Mouse (Mus musculus): ENCODE measurements around the gene Tmem87a.

Tmem87a gene

GRCm38 (mm10) chr2:120403986-120404822, at the start of gene Tmem87a:
TSS of gene Tmem87a (minus strand) at chr2:120404113.
- peak; percentile 95 for DNase-seq

GRCm38 (mm10) chr2:120452600-120452999, 48.7 kb upstream of the Tmem87a start:
- no peak for DNase-seq

GRCm38 (mm10) chr2:120450724-120451123, 46.8 kb upstream of the Tmem87a start:
- DNase-seq: no peak

- peak; percentile 23 for DNase-seq
Measured at GRCm38 (mm10) chr2:120447306-120447705, 43.4 kb upstream of the Tmem87a start.

GRCm38 (mm10) chr2:120446373-120446772, 42.5 kb upstream of the Tmem87a start:
- peak; percentile 74 for DNase-seq

- DNase-seq: no peak
Measured at GRCm38 (mm10) chr2:120444486-120444885, 40.6 kb upstream of the Tmem87a start.

- no peak for DNase-seq
Measured at GRCm38 (mm10) chr2:120424386-120424785, 20.5 kb upstream of the Tmem87a start.

GRCm38 (mm10) chr2:120414738-120415414, 11.0 kb upstream of the Tmem87a start:
- DNase-seq: no peak

GRCm38 (mm10) chr2:120414113-120414512, 10.2 kb upstream of the Tmem87a start:
- DNase-seq: no peak

GRCm38 (mm10) chr2:120411096-120411628, 7.2 kb upstream of the Tmem87a start:
- DNase-seq: peak; percentile 33

- no peak for DNase-seq
Measured at GRCm38 (mm10) chr2:120404823-120405765, 1.2 kb upstream of the Tmem87a start.

GRCm38 (mm10) chr2:120403653-120403985, 294 bp downstream of the Tmem87a start, which contains the start of gene Ganc:
TSS of gene Ganc (plus strand) at chr2:120403896.
- DNase-seq: no peak

GRCm38 (mm10) chr2:120402813-120403212, 1.1 kb downstream of the Tmem87a start:
- DNase-seq: no peak

- DNase-seq: no peak
Measured at GRCm38 (mm10) chr2:120397951-120398350, 6.0 kb downstream of the Tmem87a start.

GRCm38 (mm10) chr2:120392406-120392805, 11.5 kb downstream of the Tmem87a start:
- no peak for DNase-seq

GRCm38 (mm10) chr2:120390934-120391333, 13.0 kb downstream of the Tmem87a start:
- no peak for DNase-seq

GRCm38 (mm10) chr2:120389376-120389775, 14.5 kb downstream of the Tmem87a start:
- no peak for DNase-seq

GRCm38 (mm10) chr2:120387291-120387690, 16.6 kb downstream of the Tmem87a start:
- DNase-seq: no peak

- DNase-seq: no peak
Measured at GRCm38 (mm10) chr2:120386264-120386663, 17.6 kb downstream of the Tmem87a start.

GRCm38 (mm10) chr2:120373858-120374257, 30.1 kb downstream of the Tmem87a start:
- no peak for DNase-seq

- DNase-seq: no peak
Measured at GRCm38 (mm10) chr2:120367416-120368207, 36.3 kb downstream of the Tmem87a start.

- no peak for DNase-seq
Measured at GRCm38 (mm10) chr2:120366501-120366900, 37.4 kb downstream of the Tmem87a start.
